Mouse (Mus musculus) kidney, postnatal 10 days (tissue): ENCODE measurements around the gene Gm4187.
"Not testable (repeated sequence)": the region's sequence is repeated elsewhere in the genome, so short reads cannot be mapped to it uniquely, and the experiment has no call there.

Source experiments
- DNase-seq: peaks from one replicate; pipeline ENCODE4 v3.0.0; 2021; ENCODE audit warnings: mixed read lengths

Gm4187 gene

DNA sequence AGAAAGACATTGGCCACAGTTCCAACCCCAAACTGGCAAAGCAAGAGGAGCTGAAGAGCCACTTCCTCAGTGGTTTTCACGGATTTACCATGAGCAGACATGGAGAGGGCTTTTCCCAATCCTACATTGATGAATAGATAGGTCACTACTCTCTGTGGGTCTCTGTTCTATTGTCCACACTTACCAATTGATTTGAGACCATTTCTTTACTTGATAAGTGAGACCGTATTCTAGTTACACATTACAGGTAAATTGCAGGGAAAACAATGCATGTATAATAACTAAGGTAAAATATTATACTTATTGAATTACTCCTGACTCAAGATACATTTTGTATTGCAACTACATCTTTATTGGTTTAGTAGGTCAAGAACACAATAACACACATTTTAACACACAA, at the start of gene Gm4187:
Gm4187 (minus strand) TSS at position 101 of the 400 bp plus-strand sequence.
- DNase-seq = not testable (repeated sequence)

DNA sequence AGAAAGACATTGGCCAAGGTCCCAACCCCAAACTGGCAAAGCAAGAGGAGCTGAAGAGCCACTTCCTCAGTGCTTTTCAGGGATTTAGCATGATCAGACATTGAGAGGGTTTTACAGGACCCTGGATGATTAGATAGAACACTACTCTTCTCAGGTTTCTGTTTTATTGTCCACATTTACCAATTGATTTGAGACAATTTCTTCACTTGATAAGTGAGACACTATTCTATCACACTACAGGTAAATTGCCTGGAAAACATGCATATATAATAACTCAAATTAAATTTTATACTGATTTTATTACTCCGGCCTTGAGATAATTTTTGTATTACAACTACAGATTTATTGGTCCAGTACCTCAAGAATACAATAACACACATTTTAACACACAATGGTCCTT, 41.4 kb upstream of the Gm4187 start, which contains the start of gene Gm8660:
Gm8660 (minus strand) TSS at position 101 of the 400 bp plus-strand sequence.
- DNase-seq = not testable (repeated sequence)
